Mouse (Mus musculus) liver, postnatal 0 days (tissue): ENCODE data around the gene Zscan18. TPM values are rescaled to one million over a fixed set of nuclear protein-coding genes. Genes with fewer than 3 reads are reported as not detected.

Source experiments
- ATAC-seq: fragments of 200-750 bp; cut with Nextera tagmentation; 2 replicates; pipeline ENCODE4 v1.8.0; 2017; ENCODE audit warnings: mild to moderate bottlenecking, moderate library complexity
- DNase-seq: peaks from one replicate; pipeline ENCODE4 v3.0.0-alpha.2; 2016
- H3K27ac ChIP-seq: fragments of 300-500 bp; sonication (generic); 2 replicates; pipeline ENCODE4 v1.5.1; 2014; ENCODE audit warnings: antibody characterized with exemption, moderate library complexity, mild to moderate bottlenecking, low read depth
- H3K27me3 ChIP-seq: fragments of 300-500 bp; sonication (generic); 2 replicates; pipeline ENCODE4 v1.6.1; 2014; ENCODE audit warnings: low read length, control low read depth, mixed read lengths; ENCODE audit not compliant: insufficient read depth
- H3K36me3 ChIP-seq: fragments of 300-500 bp; sonication (generic); replicated peaks from 2 replicates; pipeline ENCODE4 v1.6.1; 2014; ENCODE audit warnings: mild to moderate bottlenecking, control low read depth, low read length, moderate library complexity, mixed read lengths; ENCODE audit not compliant: insufficient read depth
- H3K4me1 ChIP-seq: fragments of 300-500 bp; sonication (generic); 2 replicates; pipeline ENCODE4 v1.6.1; 2014; ENCODE audit warnings: antibody characterized with exemption, mild to moderate bottlenecking, control low read depth; ENCODE audit not compliant: insufficient read depth
- H3K4me2 ChIP-seq: fragments of 300-500 bp; sonication (generic); 2 replicates; pipeline ENCODE4 v1.6.1; 2014; ENCODE audit warnings: low read depth, mild to moderate bottlenecking, low read length, moderate library complexity, mixed read lengths
- H3K4me3 ChIP-seq: fragments of 300-500 bp; sonication (generic); 2 replicates; pipeline ENCODE4 v1.5.1; 2014; ENCODE audit warnings: low read depth, low read length
- H3K9ac ChIP-seq: fragments of 300-500 bp; sonication (generic); replicated peaks from 2 replicates; pipeline ENCODE4 v1.6.1; 2014; ENCODE audit warnings: mild to moderate bottlenecking, moderate library complexity
- H3K9me3 ChIP-seq: fragments of 300-500 bp; sonication (generic); 2 replicates; pipeline ENCODE4 v1.6.1; 2016; ENCODE audit warnings: mild to moderate bottlenecking, control low read depth, low read length, mixed read lengths
- CTCF ChIP-seq: sonication (generic); IDR thresholded peaks from 2 replicates; pipeline ENCODE4 v1.5.1; 2016; ENCODE audit warnings: antibody characterized with exemption, low read depth
- EP300 ChIP-seq: IDR thresholded peaks from 2 replicates; pipeline ENCODE4 v1.6.1; 2016; ENCODE audit warnings: antibody characterized with exemption, low read depth, mild to moderate bottlenecking
- WGBS: fragments of 180-500 bp; shearing (Covaris S2); extraction: QIAGEN DNeasy Blood & Tissue Kit; methylation state at CpG from one replicate; pipeline ENCODE4 v1.1.7; 2014; ENCODE audit not compliant: insufficient replicate concordance; 5-methylcytosine and 5-hydroxymethylcytosine counted together
- polyA plus RNA-seq: library from polyadenylated mRNA; unstranded; fragments of >200 nt; fragmentation: Nextera tagmentation; extraction: Ambion mirVana; gene quantifications from 2 replicates; pipeline ENCODE4 v1.2.1, GENCODE M21; 2015

Gene Zscan18
- polyA plus RNA-seq, 1 experiment from 2014 or later: 0.13 TPM

GRCm38 (mm10) chr7:12780151-12780830, 23.1 kb downstream of the Zscan18 start:
- H3K9me3 ChIP-seq: no peaks in the 10 kb centered on the region
- H3K4me1 ChIP-seq: peaks cover 10% of the 10 kb centered on the region
- WGBS: under 1% methylated on average over 52 of the region's 57 CpGs
- no peak overlapping the region for H3K27ac ChIP-seq
- TF ChIP-seq CTCF (no peak), EP300 (no peak)
- DNase-seq: peak; percentile 63
- H3K4me2 ChIP-seq: peak overlapping the region; percentile 72
- no peaks in the 10 kb centered on the region for H3K27me3 ChIP-seq
- H3K36me3 ChIP-seq: no peaks in the 10 kb centered on the region
- peak; percentile 90 for ATAC-seq
- peak overlapping the region; percentile 48 for H3K4me3 ChIP-seq
- peak overlapping the region; percentile 53 for H3K9ac ChIP-seq

DNA sequence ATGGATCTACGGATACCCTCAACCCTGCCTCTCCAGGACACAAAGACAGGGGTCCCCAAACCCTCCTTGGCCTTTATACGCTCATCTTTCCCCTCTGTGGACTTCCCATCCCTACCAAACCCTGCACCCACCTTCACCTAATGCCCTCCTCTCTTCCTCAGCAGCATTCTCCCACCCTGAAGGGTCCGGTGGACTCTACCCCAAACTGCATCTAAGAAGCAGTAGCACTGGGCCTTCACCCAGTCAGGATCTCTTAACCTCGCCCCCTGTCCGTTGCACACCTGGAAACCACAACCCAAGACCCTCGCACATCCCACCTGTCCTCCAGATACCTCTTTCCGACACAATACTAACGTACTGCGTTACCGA, 23.7 kb downstream of the Zscan18 start:
- Histone ChIP-seq H3K9ac (peak overlapping the region; percentile 53; the same call in 1 of the 2 replicates), H3K27ac (no peak overlapping the region), H3K4me2 (peak overlapping the region; percentile 72), H3K36me3 (no peaks in the 10 kb centered on the region), H3K9me3 (no peaks in the 10 kb centered on the region), H3K27me3 (no peaks in the 10 kb centered on the region), H3K4me3 (peak overlapping the region; percentile 48; the same call in 1 of the 2 replicates), H3K4me1 (peaks cover 10% of the 10 kb centered on the region)
- ATAC-seq (no peak), DNase-seq (no peak)
- 27% methylated on average over 10 of the region's 10 CpGs for WGBS
- TF ChIP-seq EP300 (no peak), CTCF (no peak)

GRCm38 (mm10) chr7:12779141-12779540, 24.3 kb downstream of the Zscan18 start:
- WGBS: 84% methylated on average over 5 of the region's 5 CpGs

DNA sequence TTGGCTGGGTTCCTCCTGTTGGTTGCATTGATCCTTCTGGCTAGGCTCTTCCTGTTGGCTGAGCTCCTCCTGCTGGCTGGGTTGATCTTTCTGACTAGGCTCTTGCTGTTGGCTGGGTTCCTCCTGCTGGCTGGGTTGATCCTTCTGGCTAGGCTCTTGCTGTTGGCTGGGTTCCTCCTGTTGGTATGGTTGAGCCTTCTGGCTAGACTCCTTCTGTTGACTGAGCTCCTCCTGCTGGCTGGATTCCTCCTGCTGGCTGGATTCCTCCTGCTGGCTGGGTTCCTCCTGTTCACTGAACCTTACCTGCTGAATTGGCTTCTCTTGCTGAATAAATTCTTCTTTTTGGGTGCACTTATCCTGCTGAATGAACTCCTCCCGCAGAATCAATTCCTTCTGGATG, 28.8 kb downstream of the Zscan18 start:
- Histone ChIP-seq H3K4me2 (no peak overlapping the region), H3K36me3 (no peaks in the 10 kb centered on the region), H3K9me3 (no peaks in the 10 kb centered on the region), H3K9ac (no peak overlapping the region), H3K27ac (no peak overlapping the region), H3K4me1 (no peaks in the 10 kb centered on the region), H3K27me3 (no peaks in the 10 kb centered on the region), H3K4me3 (no peak overlapping the region)
- WGBS: 86% methylated on average over 1 of the region's 1 CpGs
- ATAC-seq (no peak), DNase-seq (no peak)
- TF ChIP-seq EP300: no peak
- TF ChIP-seq CTCF: no peak

More at GRCm38 (mm10) chr7:12779141-12779540, 24.3 kb downstream of the Zscan18 start:
- no peaks in the 10 kb centered on the region for H3K36me3 ChIP-seq
- H3K4me1 ChIP-seq: peaks cover 10% of the 10 kb centered on the region
- no peaks in the 10 kb centered on the region for H3K9me3 ChIP-seq
- H3K9ac ChIP-seq: no peak overlapping the region
- no peak overlapping the region for H3K27ac ChIP-seq
- no peak overlapping the region for H3K4me3 ChIP-seq
- H3K4me2 ChIP-seq: no peak overlapping the region
- TF ChIP-seq EP300 (no peak), CTCF (no peak)
- no peak for DNase-seq
- no peaks in the 10 kb centered on the region for H3K27me3 ChIP-seq
- no peak for ATAC-seq

DNA sequence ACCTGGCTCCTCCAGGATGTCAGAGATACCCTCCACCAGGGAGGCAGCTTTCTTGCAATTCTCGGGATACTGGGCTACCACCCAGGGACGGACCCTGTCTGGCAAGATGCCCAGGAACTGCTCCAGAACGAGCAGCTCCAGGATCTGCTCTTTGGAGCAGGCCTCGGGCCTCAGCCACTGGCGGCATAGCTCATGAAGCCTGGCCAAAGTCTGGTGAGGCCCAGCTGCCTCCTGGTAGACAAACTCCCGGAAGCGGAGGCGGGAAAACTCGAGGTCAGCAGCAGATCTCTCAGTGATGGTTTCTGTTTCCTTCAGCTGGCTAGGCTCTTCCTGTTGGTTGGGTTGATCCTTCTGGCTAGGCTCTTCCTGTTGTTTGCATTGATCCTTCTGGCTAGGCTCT, 29.3 kb downstream of the Zscan18 start:
- H3K9me3 ChIP-seq: no peaks in the 10 kb centered on the region
- H3K4me2 ChIP-seq: no peak overlapping the region
- TF ChIP-seq CTCF: no peak
- no peak for TF ChIP-seq EP300
- H3K4me3 ChIP-seq: no peak overlapping the region
- H3K36me3 ChIP-seq: no peaks in the 10 kb centered on the region
- H3K4me1 ChIP-seq: no peaks in the 10 kb centered on the region
- no peak overlapping the region for H3K9ac ChIP-seq
- DNase-seq (no peak), ATAC-seq (no peak)
- H3K27ac ChIP-seq: no peak overlapping the region
- no peaks in the 10 kb centered on the region for H3K27me3 ChIP-seq
- 75% methylated on average over 9 of the region's 9 CpGs for WGBS

DNA sequence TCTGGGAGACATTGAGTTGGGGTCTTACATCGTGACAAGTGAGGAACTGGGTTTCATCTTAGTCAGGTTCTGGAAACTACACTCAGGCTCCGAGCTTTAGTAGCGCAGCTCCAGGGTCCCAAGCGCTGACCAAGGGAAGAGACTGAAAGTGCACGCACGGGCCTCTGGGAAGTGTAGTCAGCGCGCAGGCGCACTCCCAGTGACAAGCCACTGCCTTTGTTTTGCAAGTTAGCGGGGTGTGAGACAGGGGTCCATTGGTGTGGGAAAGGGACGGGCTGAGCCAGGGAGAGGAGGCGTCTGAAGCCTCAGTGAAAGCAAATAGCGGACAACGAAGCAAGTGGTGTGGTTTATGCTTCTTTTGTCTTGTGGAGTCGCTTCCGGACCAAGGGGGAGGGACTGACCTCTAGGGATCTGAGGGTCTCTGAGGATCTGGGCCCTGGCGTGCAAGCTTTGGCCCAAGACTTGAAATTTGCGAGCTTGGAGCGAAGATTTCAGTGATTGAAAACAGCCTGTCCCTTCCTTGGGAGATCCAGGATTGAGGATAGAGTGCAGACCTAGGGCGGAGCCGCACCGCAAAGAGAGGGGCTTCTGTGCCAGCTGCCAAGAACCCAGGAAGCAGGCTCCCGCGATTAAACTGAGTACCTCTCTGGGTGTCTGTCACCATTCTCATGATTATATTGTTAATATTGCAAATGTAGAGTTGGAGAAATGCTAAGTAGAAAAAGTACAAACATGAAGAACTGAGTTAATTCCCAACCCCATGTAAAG, 53.8 kb downstream of the Zscan18 start:
- TF ChIP-seq CTCF (no peak), EP300 (no peak)

More for the DNA sequence above, 53.8 kb downstream of the Zscan18 start:
- Histone ChIP-seq H3K4me3 (no peak overlapping the region), H3K9ac (no peak overlapping the region), H3K4me2 (no peak overlapping the region), H3K27me3 (no peaks in the 10 kb centered on the region), H3K9me3 (no peaks in the 10 kb centered on the region), H3K4me1 (no peaks in the 10 kb centered on the region), H3K36me3 (no peaks in the 10 kb centered on the region), H3K27ac (no peak overlapping the region)
- ATAC-seq: no peak
- 65% methylated on average over 24 of the region's 24 CpGs for WGBS
- DNase-seq: no peak
